Mouse (Mus musculus) myocyte (in vitro differentiated cells): Measurements from ENCODE around the gene Notch2. TPM values are rescaled to one million over a fixed set of nuclear protein-coding genes. Genes with fewer than 3 reads are reported as not detected.

Experiments used
- H3K27me3 ChIP-seq: one replicate; pipeline ENCODE4 v1.6.1; 2011; ENCODE audit not compliant: control insufficient read depth, insufficient read depth, insufficient read length
- H3K36me3 ChIP-seq: one replicate; pipeline ENCODE4 v1.6.1; 2011; ENCODE audit not compliant: control insufficient read depth, insufficient read depth
- H3K4me2 ChIP-seq: one replicate; pipeline ENCODE4 v1.6.1; 2011; ENCODE audit warnings: low read depth, control low read depth
- H3K4me3 ChIP-seq: one replicate; pipeline ENCODE4 v1.5.1; 2011; ENCODE audit warnings: mild to moderate bottlenecking, control low read depth, moderate library complexity
- H3K79me2 ChIP-seq: one replicate; pipeline ENCODE4 v1.6.1; 2011; ENCODE audit not compliant: control insufficient read depth, insufficient read depth
- H3ac ChIP-seq: one replicate; pipeline ENCODE4 v1.6.1; 2011; ENCODE audit not compliant: control insufficient read depth, insufficient read length
- CEBPB ChIP-seq: IDR thresholded peaks from 2 replicates; pipeline ENCODE4 v1.6.1; 2011; ENCODE audit warnings: mild to moderate bottlenecking, moderate library complexity; ENCODE audit not compliant: poor library complexity, insufficient read depth, severe bottlenecking
- E2F4 ChIP-seq: IDR thresholded peaks from one replicate; pipeline ENCODE4 v1.6.1; 2011; ENCODE audit warnings: mild to moderate bottlenecking, control low read depth, moderate library complexity; ENCODE audit not compliant: insufficient read depth
- MAX ChIP-seq: IDR thresholded peaks from one replicate; pipeline ENCODE4 v1.6.1; 2011; ENCODE audit warnings: low read depth, mild to moderate bottlenecking, control low read depth
- MYOD1 ChIP-seq, 3 experiments: IDR thresholded peaks; one replicate each; pipeline ENCODE4 v1.6.1; 2011; ENCODE audit warnings: control low read depth in 2 of 3, low read depth in 2 of 3, mild to moderate bottlenecking in 2 of 3, moderate library complexity in 1 of 3; ENCODE audit not compliant: insufficient read length in 2 of 3, control insufficient read depth in 1 of 3
- MYOG ChIP-seq, 3 experiments: IDR thresholded peaks; one replicate each; pipeline ENCODE4 v1.6.1; 2011; ENCODE audit warnings: control low read depth in 2 of 3, low read depth in 2 of 3, mild to moderate bottlenecking in 2 of 3; ENCODE audit not compliant: insufficient read length in 2 of 3, control insufficient read depth in 1 of 3, insufficient read depth in 1 of 3
- POLR2A ChIP-seq: IDR thresholded peaks from one replicate; pipeline ENCODE4 v1.6.1; 2011; ENCODE audit warnings: low read depth, mild to moderate bottlenecking, control low read depth, moderate library complexity; ENCODE audit not compliant: insufficient read length
- POLR2AphosphoS2 ChIP-seq: IDR thresholded peaks from one replicate; pipeline ENCODE4 v1.6.1; 2011; ENCODE audit warnings: low read depth, control low read depth; ENCODE audit not compliant: insufficient read length
- REST ChIP-seq: IDR thresholded peaks from one replicate; pipeline ENCODE4 v1.6.1; 2011; ENCODE audit warnings: mild to moderate bottlenecking, control low read depth, moderate library complexity; ENCODE audit not compliant: insufficient read depth, insufficient read length
- SRF ChIP-seq: IDR thresholded peaks from one replicate; pipeline ENCODE4 v1.6.1; 2011; ENCODE audit warnings: low read depth; ENCODE audit not compliant: control insufficient read depth, insufficient read length
- TCF12 ChIP-seq: IDR thresholded peaks from one replicate; pipeline ENCODE4 v1.6.1; 2011; ENCODE audit warnings: mild to moderate bottlenecking, control low read depth; ENCODE audit not compliant: poor library complexity, insufficient read depth, severe bottlenecking
- TCF3 ChIP-seq: IDR thresholded peaks from one replicate; pipeline ENCODE4 v1.6.1; 2011; ENCODE audit warnings: low read depth, control low read depth; ENCODE audit not compliant: insufficient read length
- USF1 ChIP-seq: IDR thresholded peaks from one replicate; pipeline ENCODE4 v1.6.1; 2011; ENCODE audit warnings: low read depth, mild to moderate bottlenecking, control low read depth, moderate library complexity
- polyA plus RNA-seq: library from polyadenylated mRNA; unstranded; fragments of >200 nt; fragmentation: generic; extraction: Trizol; gene quantifications from one replicate; pipeline ENCODE4 v1.2.1, GENCODE M21; 2012; ENCODE audit warnings: missing spikeins

The Notch2 gene
- polyA plus RNA-seq, 1 experiment, result 15.1 TPM

DNA sequence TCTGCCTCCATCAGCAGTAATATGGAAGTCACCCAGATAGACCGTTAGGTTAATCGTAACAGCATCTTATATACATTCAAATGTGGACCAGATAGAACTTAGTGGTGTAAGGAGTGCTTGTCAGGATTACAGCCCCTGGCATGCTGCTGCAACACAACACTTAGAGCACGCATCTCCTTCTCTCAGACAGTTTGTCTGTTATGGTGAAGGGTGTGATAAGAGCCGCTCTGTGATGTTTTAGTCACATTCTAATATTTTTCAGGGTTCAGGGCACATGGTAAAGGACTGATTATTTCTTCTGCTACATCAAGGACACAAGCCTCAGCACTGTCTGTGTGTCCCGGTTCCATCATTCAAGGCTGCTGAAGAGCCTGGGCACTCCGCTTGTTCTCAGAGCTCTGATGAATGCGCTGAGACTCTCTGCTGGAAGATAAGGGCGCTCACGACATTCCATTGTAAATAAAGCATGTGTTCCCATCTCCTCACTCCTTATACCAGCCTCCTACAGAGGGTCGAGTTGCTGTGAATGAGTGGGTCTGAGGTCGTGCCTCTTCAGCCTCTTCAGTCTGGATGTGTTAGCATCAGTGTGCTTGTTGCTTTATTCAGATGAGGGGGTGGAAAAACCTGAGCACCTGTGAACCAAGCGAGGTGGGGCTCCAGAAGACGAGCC is 48.5 kb downstream of the Notch2 start:
- peaks cover 81% of the 10 kb centered on the region for H3K79me2 ChIP-seq
- no peaks in the 10 kb centered on the region for H3K36me3 ChIP-seq
- H3K4me2 ChIP-seq, result no peak overlapping the region
- no peaks in the 10 kb centered on the region for H3K27me3 ChIP-seq
- TF ChIP-seq MAX, result no peak
- no peak for TF ChIP-seq REST
- TF ChIP-seq MYOG (IDR thresholded peaks at IDR 0.05; ENCODE audit: control insufficient read depth in 1 of 3, insufficient read depth in 1 of 3, insufficient read length in 2 of 3, low read depth in 2 of 3), result no peak
- no peak for TF ChIP-seq POLR2A
- TF ChIP-seq POLR2AphosphoS2, result no peak
- TF ChIP-seq SRF, result no peak
- TF ChIP-seq E2F4, result no peak
- TF ChIP-seq MYOD1 (IDR thresholded peaks at IDR 0.05; ENCODE audit: control insufficient read depth in 1 of 3, insufficient read length in 2 of 3, low read depth in 2 of 3), result no peak
- TF ChIP-seq CEBPB, result no peak
- no peak for TF ChIP-seq TCF12
- no peak for TF ChIP-seq USF1
- TF ChIP-seq TCF3, result no peak
- no peak overlapping the region for H3K4me3 ChIP-seq
- H3ac ChIP-seq, result no peak overlapping the region

DNA sequence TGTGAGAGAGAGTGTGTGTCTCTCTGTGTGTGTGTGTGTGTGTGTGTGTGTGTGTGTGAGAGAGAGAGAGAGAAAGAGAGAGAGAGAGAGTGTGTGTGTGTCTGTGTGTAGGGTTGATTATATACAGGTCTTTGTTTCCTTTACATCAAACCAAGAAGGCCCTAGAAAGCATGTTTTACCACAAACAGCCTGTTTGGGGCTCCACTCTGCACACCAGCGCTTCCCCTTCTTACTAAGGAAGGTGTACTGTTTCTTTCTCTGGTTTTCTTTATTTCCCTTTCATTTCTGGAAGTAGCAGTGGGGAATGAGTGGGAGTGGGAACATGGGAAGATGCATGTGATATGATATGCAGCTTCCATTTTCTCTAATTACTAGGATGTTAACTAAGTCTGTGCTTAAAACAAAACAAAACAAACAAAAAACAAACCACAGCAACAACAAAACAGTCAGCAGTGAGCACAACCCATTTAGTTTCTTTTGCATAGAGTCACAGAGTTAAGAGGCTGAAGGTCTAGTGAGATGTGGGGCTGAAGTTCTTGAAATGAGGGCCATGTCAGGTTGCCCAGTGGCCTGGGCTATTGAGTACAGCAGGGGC is 49.4 kb downstream of the Notch2 start:
- no peaks in the 10 kb centered on the region for H3K36me3 ChIP-seq
- TF ChIP-seq MAX (no peak), SRF (no peak)
- H3K79me2 ChIP-seq, result peaks cover 77% of the 10 kb centered on the region
- no peak overlapping the region for H3K4me3 ChIP-seq
- peak overlapping the region; percentile 83 for H3K4me2 ChIP-seq
- H3K27me3 ChIP-seq, result no peaks in the 10 kb centered on the region
- H3ac ChIP-seq, result no peak overlapping the region

DNA sequence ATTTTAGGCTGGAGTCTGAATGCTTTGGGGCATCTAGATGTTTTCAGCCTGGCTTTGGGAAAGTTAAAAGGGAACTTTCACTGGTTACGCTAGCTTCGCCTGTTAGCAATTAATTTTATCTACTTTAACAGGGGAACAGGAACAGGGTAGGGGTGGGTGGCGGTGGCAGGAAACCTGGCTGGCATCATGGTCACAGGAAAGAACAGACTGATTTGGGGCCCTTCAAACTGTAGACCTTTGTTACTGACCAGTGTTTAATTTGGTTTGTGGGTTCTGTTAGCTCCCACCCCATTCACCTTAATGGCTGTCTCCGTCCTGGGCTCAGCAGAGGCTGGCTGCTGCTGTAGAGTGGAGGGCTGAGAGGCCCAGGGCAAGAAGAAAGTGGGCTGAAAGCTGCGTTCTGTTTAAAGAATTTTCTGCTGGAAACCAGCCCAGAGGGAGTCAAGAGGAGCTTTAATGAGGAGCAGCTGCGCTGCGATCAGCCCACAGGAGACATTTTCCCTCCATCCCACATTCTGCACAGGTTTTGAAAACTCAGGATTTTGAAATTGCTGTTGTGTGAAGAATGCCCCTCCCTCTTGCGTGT is 50.0 kb downstream of the Notch2 start:
- H3K36me3 ChIP-seq, result no peaks in the 10 kb centered on the region
- peak overlapping the region; percentile 83 for H3K4me2 ChIP-seq
- no peak overlapping the region for H3ac ChIP-seq
- no peak overlapping the region for H3K4me3 ChIP-seq
- H3K27me3 ChIP-seq, result no peaks in the 10 kb centered on the region
- peak; percentile 51 for TF ChIP-seq TCF12
- TF ChIP-seq MYOG (IDR thresholded peaks at IDR 0.05; ENCODE audit: control insufficient read depth in 1 of 3, insufficient read depth in 1 of 3, insufficient read length in 2 of 3, low read depth in 2 of 3), result peak in 2 of 3 experiments; percentile 36 to 41
- no peak for TF ChIP-seq POLR2AphosphoS2
- peak; percentile 3 for TF ChIP-seq E2F4
- peak; percentile 24 to 72 (median 56) for TF ChIP-seq MYOD1 (IDR thresholded peaks at IDR 0.05; ENCODE audit: control insufficient read depth in 1 of 3, insufficient read length in 2 of 3, low read depth in 2 of 3)
- TF ChIP-seq SRF, result no peak
- TF ChIP-seq POLR2A, result no peak
- TF ChIP-seq MAX, result no peak
- peaks cover 77% of the 10 kb centered on the region for H3K79me2 ChIP-seq

DNA sequence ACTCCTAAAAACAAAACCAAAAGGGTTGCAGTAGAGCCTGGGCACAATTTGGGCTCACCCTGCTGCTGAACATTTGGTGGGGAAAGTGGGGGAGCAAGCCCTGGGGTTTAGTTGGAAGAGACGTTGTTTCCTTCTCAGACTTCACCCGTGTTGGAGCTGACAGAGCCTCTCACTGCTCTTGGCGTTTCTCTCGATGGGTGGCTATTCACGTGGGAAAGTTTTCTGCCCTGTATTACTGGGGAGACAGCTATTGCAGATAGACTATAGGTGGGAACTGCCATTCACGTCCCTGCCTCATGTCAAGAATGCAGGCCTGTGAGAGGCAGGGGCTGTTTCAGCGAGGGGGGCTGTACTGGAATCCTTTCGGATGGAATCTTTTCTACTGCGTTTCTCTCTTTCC is 50.5 kb downstream of the Notch2 start:
- no peak for TF ChIP-seq REST
- no peak for TF ChIP-seq MYOD1 (IDR thresholded peaks at IDR 0.05; ENCODE audit: control insufficient read depth in 1 of 3, insufficient read length in 2 of 3, low read depth in 2 of 3)
- no peak for TF ChIP-seq POLR2A
- TF ChIP-seq MAX, result no peak
- no peak for TF ChIP-seq MYOG (IDR thresholded peaks at IDR 0.05; ENCODE audit: control insufficient read depth in 1 of 3, insufficient read depth in 1 of 3, insufficient read length in 2 of 3, low read depth in 2 of 3)
- TF ChIP-seq USF1, result no peak
- TF ChIP-seq TCF12, result no peak
- no peak for TF ChIP-seq CEBPB
- no peak for TF ChIP-seq E2F4
- no peak for TF ChIP-seq SRF
- TF ChIP-seq POLR2AphosphoS2, result no peak
- TF ChIP-seq TCF3, result no peak
- Histone ChIP-seq H3K4me3 (no peak overlapping the region), H3K36me3 (no peaks in the 10 kb centered on the region), H3K4me2 (peak overlapping the region; percentile 83), H3K27me3 (no peaks in the 10 kb centered on the region), H3ac (no peak overlapping the region), H3K79me2 (peaks cover 74% of the 10 kb centered on the region)

DNA sequence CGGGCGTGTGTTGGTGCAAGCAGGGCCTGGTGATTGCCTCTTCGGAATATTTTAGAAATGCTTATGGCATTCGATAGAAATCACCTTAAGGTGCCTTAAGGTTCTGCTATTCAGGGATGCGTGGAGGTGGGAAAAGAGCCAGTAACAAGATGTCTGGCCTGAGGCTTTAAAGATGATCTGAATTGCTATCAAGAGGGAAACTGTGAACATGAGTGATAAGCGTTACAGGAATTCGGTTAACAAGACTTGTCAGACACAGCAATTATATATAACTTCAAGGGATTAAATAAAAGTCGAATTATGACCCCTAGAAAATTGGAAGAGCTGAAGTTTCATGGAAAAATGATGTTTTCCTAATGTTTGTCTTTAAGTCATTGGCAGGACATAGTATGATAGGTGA is 51.7 kb downstream of the Notch2 start:
- H3K36me3 ChIP-seq, result peaks cover 5% of the 10 kb centered on the region
- no peaks in the 10 kb centered on the region for H3K27me3 ChIP-seq
- TF ChIP-seq MAX (no peak), E2F4 (no peak), MYOD1 (IDR thresholded peaks at IDR 0.05; ENCODE audit: control insufficient read depth in 1 of 3, insufficient read length in 2 of 3, low read depth in 2 of 3) (no peak), POLR2AphosphoS2 (no peak)
- H3ac ChIP-seq, result no peak overlapping the region
- no peak overlapping the region for H3K4me2 ChIP-seq
- no peak overlapping the region for H3K4me3 ChIP-seq
- peaks cover 73% of the 10 kb centered on the region for H3K79me2 ChIP-seq
